Mouse (Mus musculus): Measurements from ENCODE around the gene Phf24. TPM values are rescaled to one million over a fixed set of nuclear protein-coding genes. Genes with fewer than 3 reads are reported as not detected.

Gene Phf24
- total and polyA plus RNA-seq, 3 experiments: 0.31 to 0.92 TPM; not detected in 1

- Histone ChIP-seq H3K36me3 (ENCODE audit: control insufficient read depth in 1 of 2, insufficient read depth in 2 of 2, low read length in 2 of 2) (peaks cover 0 to 4% of the 10 kb centered on the region in 2 experiments; a peak in 2 of 4 replicates), H3K27ac (ENCODE audit: control insufficient read depth, low read depth, low read length) (no peak overlapping the region), H3K9ac (ENCODE audit: control insufficient read depth, low read depth, low read length, poor library complexity, severe bottlenecking) (no peak overlapping the region), H3K27me3 (ENCODE audit: control insufficient read depth in 1 of 2, insufficient read depth in 2 of 2, low read length in 2 of 2) (no peaks in the 10 kb centered on the region), H3K79me2 (ENCODE audit: control insufficient read depth, insufficient read depth, low read length, poor library complexity) (no peaks in the 10 kb centered on the region), H3K4me1 (ENCODE audit: control insufficient read depth in 1 of 2, insufficient read depth in 2 of 2, low read length in 2 of 2) (peaks cover 0 to 4% of the 10 kb centered on the region in 2 experiments; a peak in 1 of 4 replicates), H3K9me3 (replicated peaks; ENCODE audit: insufficient read depth, low read length) (no peaks in the 10 kb centered on the region), H3K4me3 (ENCODE audit: control insufficient read depth in 1 of 2, insufficient read depth in 1 of 2, low read depth in 2 of 2, low read length in 2 of 2) (no peak overlapping the region)
- TF ChIP-seq GATA1 (IDR thresholded peaks at IDR 0.05; ENCODE audit: low read depth, low read length): no peak
- peak; percentile 50 for TF ChIP-seq RAD21 (IDR thresholded peaks at IDR 0.05; ENCODE audit: low read depth, low read length)
- TF ChIP-seq RCOR1 (IDR thresholded peaks at IDR 0.05; ENCODE audit: low read depth, low read length): no peak
- TF ChIP-seq CTCF (IDR thresholded peaks at IDR 0.05 in 2 of 3, conservative IDR thresholded peaks at IDR 0.05 in 1 of 3; ENCODE audit: control insufficient read depth in 1 of 3, insufficient read depth in 1 of 3, low read depth in 2 of 3, low read length in 3 of 3, poor library complexity in 1 of 3, severe bottlenecking in 1 of 3): peak; percentile 72 to 87 (median 79)
- TF ChIP-seq SMC3 (IDR thresholded peaks at IDR 0.05; ENCODE audit: low read depth, low read length): peak; percentile 77
- peak; percentile 55 for TF ChIP-seq ZC3H11A (IDR thresholded peaks at IDR 0.05; ENCODE audit: low read depth, low read length)
- no peak for TF ChIP-seq ZMIZ1 (IDR thresholded peaks at IDR 0.05; ENCODE audit: low read depth, low read length)
- peak; percentile 82 for DNase-seq (ENCODE audit: low read depth, low spot score)
These were observed 45.1 kb downstream of the Phf24 start for GRCm38 (mm10) chr4:42961592-42961991.

- Histone ChIP-seq H3K4me1 (ENCODE audit: control insufficient read depth in 1 of 2, insufficient read depth in 2 of 2, low read length in 2 of 2) (peaks cover 0 to 4% of the 10 kb centered on the region in 2 experiments; a peak in 1 of 4 replicates), H3K79me2 (ENCODE audit: control insufficient read depth, insufficient read depth, low read length, poor library complexity) (no peaks in the 10 kb centered on the region), H3K27ac (ENCODE audit: control insufficient read depth, low read depth, low read length) (no peak overlapping the region), H3K36me3 (ENCODE audit: control insufficient read depth in 1 of 2, insufficient read depth in 2 of 2, low read length in 2 of 2) (peaks cover 0 to 3% of the 10 kb centered on the region in 2 experiments; a peak in 2 of 4 replicates), H3K9me3 (replicated peaks; ENCODE audit: insufficient read depth, low read length) (no peaks in the 10 kb centered on the region), H3K4me3 (ENCODE audit: control insufficient read depth in 1 of 2, insufficient read depth in 1 of 2, low read depth in 2 of 2, low read length in 2 of 2) (no peak overlapping the region), H3K27me3 (ENCODE audit: control insufficient read depth in 1 of 2, insufficient read depth in 2 of 2, low read length in 2 of 2) (no peaks in the 10 kb centered on the region), H3K9ac (ENCODE audit: control insufficient read depth, low read depth, low read length, poor library complexity, severe bottlenecking) (no peak overlapping the region)
- DNase-seq (ENCODE audit: low read depth, low spot score): no peak
- TF ChIP-seq BHLHE40 (IDR thresholded peaks at IDR 0.05; ENCODE audit: borderline replicate concordance, low read depth, low read length) (no peak), MYB (IDR thresholded peaks at IDR 0.05; ENCODE audit: low read depth, low read length) (no peak), GABPA (IDR thresholded peaks at IDR 0.05; ENCODE audit: low read depth, low read length) (no peak), SIN3A (IDR thresholded peaks at IDR 0.05; ENCODE audit: low read length) (no peak), ZMIZ1 (IDR thresholded peaks at IDR 0.05; ENCODE audit: low read depth, low read length) (no peak), ZC3H11A (IDR thresholded peaks at IDR 0.05; ENCODE audit: low read depth, low read length) (no peak), SMC3 (IDR thresholded peaks at IDR 0.05; ENCODE audit: low read depth, low read length) (no peak), POLR2AphosphoS5 (IDR thresholded peaks at IDR 0.05; ENCODE audit: borderline replicate concordance, low read depth, low read length) (no peak), CTCF (IDR thresholded peaks at IDR 0.05 in 2 of 3, conservative IDR thresholded peaks at IDR 0.05 in 1 of 3; ENCODE audit: control insufficient read depth in 1 of 3, insufficient read depth in 1 of 3, low read depth in 2 of 3, low read length in 3 of 3, poor library complexity in 1 of 3, severe bottlenecking in 1 of 3) (no peak), GATA1 (IDR thresholded peaks at IDR 0.05; ENCODE audit: low read depth, low read length) (no peak), MAZ (IDR thresholded peaks at IDR 0.05; ENCODE audit: low read depth, low read length) (no peak), POLR2A (IDR thresholded peaks at IDR 0.05; ENCODE audit: control insufficient read depth in 1 of 2, insufficient read depth in 1 of 2, low read depth in 1 of 2, low read length in 2 of 2, poor library complexity in 1 of 2) (no peak)
These were observed 47.0 kb downstream of the Phf24 start for GRCm38 (mm10) chr4:42963480-42963879.

Data from MEL (cell line).